Mouse (Mus musculus): ENCODE results near the gene Dhcr7.

DNA sequence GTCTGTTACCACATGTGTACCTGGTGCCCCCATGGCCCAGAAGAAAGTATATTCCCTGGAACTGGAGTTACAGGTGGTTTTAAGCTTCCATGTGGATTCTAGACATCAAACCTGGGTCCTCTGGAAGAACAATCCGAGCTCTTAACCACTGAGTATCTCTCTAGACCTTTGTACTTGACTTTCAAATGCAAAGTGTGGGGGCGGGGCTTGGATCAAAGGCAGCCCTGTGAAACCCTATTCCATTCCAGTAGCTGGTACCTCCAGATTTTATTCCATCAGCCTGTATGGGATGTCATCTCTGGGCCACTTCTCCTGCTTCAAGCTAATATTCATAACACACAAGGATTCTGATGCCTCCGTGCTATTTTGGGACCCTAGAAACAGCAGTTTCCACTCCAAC, 46.8 kb upstream of the Dhcr7 start:
- TF ChIP-seq GATA1 (IDR thresholded peaks at IDR 0.05; ENCODE audit: low read length) (no peak), TAL1 (IDR thresholded peaks at IDR 0.05; ENCODE audit: low read length) (no peak)
